8 mouse cellular contexts compared by ENCODE assay signal in the genomic region with DNA sequence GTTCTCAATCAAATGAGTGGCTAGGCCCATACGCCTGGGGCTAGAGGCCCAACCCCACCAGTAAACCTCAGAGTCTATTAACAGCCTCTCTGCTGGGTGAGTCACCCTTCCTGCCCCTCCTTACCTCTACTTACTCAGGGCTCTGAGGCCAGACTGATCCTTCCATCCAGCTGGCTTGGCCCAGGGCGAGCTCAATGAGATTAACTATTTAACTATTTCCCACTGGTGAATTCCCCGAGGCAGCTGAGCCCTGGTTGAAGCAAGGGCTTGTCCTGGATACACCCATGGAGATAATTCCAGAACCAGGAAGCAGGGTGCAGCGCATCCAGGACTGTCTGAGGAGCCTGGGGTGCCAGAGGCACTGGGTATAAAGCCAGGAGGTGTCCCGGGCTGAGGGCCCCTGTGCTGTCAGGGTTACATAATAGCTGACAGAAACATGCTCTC.
A peak's percentile ranks its signal among the peaks of the same experiment; 100 is the strongest.
DNase-seq lines count a peak whose midpoint lies in the region; ATAC-seq and TF ChIP-seq lines count a peak whose summit lies in the region.

No protein-coding gene starts in this region.

- WGBS in kidney, adult 2 months: 29% methylated on average over 5 of the region's 5 CpGs
- 30% methylated on average over 5 of the region's 5 CpGs for WGBS in embryonic facial prominence, embryonic 13.5 days

- no peak overlapping the region for H3K9ac ChIP-seq in embryonic facial prominence, embryonic 13.5 days

- 0 out of 2 replicates have a peak, but pooled peaks have one; percentile 54 for ATAC-seq in embryonic facial prominence, embryonic 13.5 days (ENCODE audit: insufficient number of reproducible peaks, insufficient read depth, low FRiP score, low TSS enrichment, low read depth)

- no peak for TF ChIP-seq POLR2A in kidney, adult 2 months (IDR thresholded peaks at IDR 0.05; ENCODE audit: low read depth, low read length)

- no peaks in the 10 kb centered on the region for H3K9me3 ChIP-seq in embryonic facial prominence, embryonic 13.5 days

- H3K4me2 ChIP-seq in embryonic facial prominence, embryonic 13.5 days: no peak overlapping the region

- intact Hi-C loops in heart, postnatal 10 days (cut with DNase I): no loop called here

- no peaks in the 10 kb centered on the region for H3K4me1 ChIP-seq in kidney, adult 2 months (ENCODE audit: control insufficient read depth, insufficient read depth, low read length)
- peaks cover 30% of the 10 kb centered on the region for H3K4me1 ChIP-seq in embryonic facial prominence, embryonic 13.5 days

- DNase-seq in kidney, adult 2 months: peak; percentile 24
- no peak for DNase-seq in kidney, postnatal 25 days
- DNase-seq in heart, postnatal 10 days: peak; percentile 75 to 79
- peak; percentile 25 to 43 for DNase-seq in lung, adult 18-20 months
- peak; percentile 77 for DNase-seq in skeletal muscle tissue, adult 2 months (ENCODE audit: low read depth, low spot score)
- no peak for DNase-seq in layer of hippocampus, postnatal 25 days (ENCODE audit: extremely low spot score in 1 of 2, low spot score in 1 of 2)
- DNase-seq in layer of hippocampus, adult 8-10 months (ENCODE audit: low spot score in 2 of 2): no peak

- H3K4me3 ChIP-seq in kidney, adult 2 months (ENCODE audit: insufficient read depth, low read depth, low read length): no peak overlapping the region
- H3K4me3 ChIP-seq in embryonic facial prominence, embryonic 13.5 days: no peak overlapping the region

- H3K36me3 ChIP-seq in kidney, adult 2 months (ENCODE audit: control insufficient read depth, insufficient read depth, low read length): no peaks in the 10 kb centered on the region
- H3K36me3 ChIP-seq in embryonic facial prominence, embryonic 13.5 days: peaks cover 20% of the 10 kb centered on the region; the same call in 1 of the 2 replicates

- H3K27me3 ChIP-seq in kidney, adult 2 months (replicated peaks; ENCODE audit: control insufficient read depth, insufficient read depth, low read length): no peaks in the 10 kb centered on the region
- no peaks in the 10 kb centered on the region for H3K27me3 ChIP-seq in embryonic facial prominence, embryonic 13.5 days

- H3K27ac ChIP-seq in kidney, adult 2 months (ENCODE audit: insufficient read depth, low read depth, low read length): no peak overlapping the region
- peak overlapping the region; percentile 22; the same call in 1 of the 2 replicates for H3K27ac ChIP-seq in embryonic facial prominence, embryonic 13.5 days

- no peak for TF ChIP-seq CTCF in kidney, adult 2 months (conservative IDR thresholded peaks at IDR 0.05; ENCODE audit: insufficient read depth, insufficient read length, low read depth, low read length)

Comparison
In these comparisons a context has a peak if more than half of its experiments do, and no peak if none do; other contexts are left out.
1. DNase-seq: peak in kidney, adult 2 months (single experiment), heart, postnatal 10 days (2 of 2), lung, adult 18-20 months (2 of 2) and skeletal muscle tissue, adult 2 months (single experiment); none in kidney, postnatal 25 days (0 of 2), layer of hippocampus, postnatal 25 days (0 of 2) and layer of hippocampus, adult 8-10 months (0 of 2).